Mouse (Mus musculus) C2C12 (cell line): ENCODE results near the gene Ankrd9.

Experiments
- CTCF ChIP-seq: IDR thresholded peaks from one replicate; pipeline ENCODE4 v1.5.1; 2011; ENCODE audit not compliant: control insufficient read depth, insufficient read depth, insufficient read length
- FOSL1 ChIP-seq: IDR thresholded peaks from one replicate; pipeline ENCODE4 v1.8.0; 2011; ENCODE audit warnings: mild to moderate bottlenecking, low read length; ENCODE audit not compliant: poor library complexity, insufficient read depth, severe bottlenecking
- MAX ChIP-seq: IDR thresholded peaks from one replicate; pipeline ENCODE4 v1.6.1; 2011; ENCODE audit warnings: mild to moderate bottlenecking, control low read depth
- MYOD1 ChIP-seq: IDR thresholded peaks from one replicate; pipeline ENCODE4 v1.6.1; 2011; ENCODE audit warnings: low read depth; ENCODE audit not compliant: control insufficient read depth, insufficient read length
- MYOG ChIP-seq: IDR thresholded peaks from one replicate; pipeline ENCODE4 v1.6.1; 2011; ENCODE audit not compliant: control insufficient read depth, insufficient read length; ENCODE audit errors: extremely low read depth
- USF1 ChIP-seq: IDR thresholded peaks from one replicate; pipeline ENCODE4 v1.6.1; 2011; ENCODE audit warnings: low read depth, mild to moderate bottlenecking, control low read depth, moderate library complexity

DNA sequence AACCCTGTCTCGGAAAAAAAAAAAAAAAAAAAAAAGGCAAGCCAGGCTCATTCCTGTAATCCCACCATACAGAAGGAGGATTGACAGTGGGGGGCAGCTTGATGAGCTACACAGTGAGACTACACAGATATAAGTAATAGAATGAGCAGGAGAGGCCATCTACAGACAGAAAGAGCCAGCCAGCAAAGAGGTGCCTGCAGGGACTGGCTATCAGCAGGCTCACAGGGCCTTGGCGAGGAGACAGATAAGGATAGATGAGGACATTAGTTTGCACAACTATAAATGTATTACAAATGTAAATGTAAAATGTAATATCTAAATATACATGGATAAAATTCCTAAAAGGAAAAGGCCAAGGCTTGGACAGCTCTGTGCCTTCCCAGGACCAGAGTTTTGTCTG, 21.0 kb upstream of the Ankrd9 start:
- TF ChIP-seq MAX = no peak
- TF ChIP-seq CTCF = no peak
- no peak for TF ChIP-seq MYOG
- no peak for TF ChIP-seq FOSL1
- no peak for TF ChIP-seq MYOD1
- no peak for TF ChIP-seq USF1
